In genomic region chr10:20935234-20935654, GRCm38 (mm10) we compare ENCODE assay signal across 8 mouse cellular contexts. TPM values are rescaled to one million over a fixed set of nuclear protein-coding genes. Genes with fewer than 3 reads are reported as not detected.
DNase-seq lines count a peak whose midpoint lies in the region; ATAC-seq and TF ChIP-seq lines count a peak whose summit lies in the region.
"Had no signal": no experiment of that assay in that cellular context is flagged by ENCODE, and none has a peak within 500 bp of the region (broad histone marks: within the 10 kb centered on the region; RNA-seq: fewer than 3 reads in every experiment).

No protein-coding gene starts in this region.

- H3K4me3 ChIP-seq in kidney, embryonic 14.5 days (ENCODE audit: low read length): no peak overlapping the region
- H3K4me3 ChIP-seq in hindbrain, postnatal 0 days (ENCODE audit: low read length): no peak overlapping the region

- H3K4me2 ChIP-seq in kidney, embryonic 14.5 days (replicated peaks; ENCODE audit: low read depth, low read length): no peak overlapping the region
- H3K4me2 ChIP-seq in hindbrain, postnatal 0 days (ENCODE audit: low read depth, low read length): no peak overlapping the region

- H3K4me1 ChIP-seq in kidney, embryonic 14.5 days (ENCODE audit: control insufficient read depth, insufficient read depth, low read length): no peaks in the 10 kb centered on the region
- no peaks in the 10 kb centered on the region for H3K4me1 ChIP-seq in hindbrain, postnatal 0 days (ENCODE audit: insufficient read depth, low read length)

- H3K27ac ChIP-seq in kidney, embryonic 14.5 days (ENCODE audit: low read depth, low read length): no peak overlapping the region
- H3K27ac ChIP-seq in hindbrain, postnatal 0 days: no peak overlapping the region
- H3K27ac ChIP-seq: liver, embryonic 14.5 days had no signal

- DNase-seq in kidney, postnatal 36 days: peak; percentile 20 to 40
- peak; percentile 80 for DNase-seq in adrenal gland, postnatal 10 days
- peak; percentile 30 to 41 for DNase-seq in cerebellum, adult 18-20 months
- DNase-seq in hindbrain, postnatal 0 days (ENCODE audit: low spot score): peak; percentile 89

- no peaks in the 10 kb centered on the region for H3K9me3 ChIP-seq in kidney, embryonic 14.5 days (ENCODE audit: control insufficient read depth, low read length)
- H3K9me3 ChIP-seq in hindbrain, postnatal 0 days (ENCODE audit: low read length): no peaks in the 10 kb centered on the region

- 79% methylated on average over 5 of the region's 5 CpGs for WGBS in kidney, embryonic 14.5 days
- 37% methylated on average over 5 of the region's 5 CpGs for WGBS in hindbrain, postnatal 0 days

- no peaks in the 10 kb centered on the region for H3K27me3 ChIP-seq in kidney, embryonic 14.5 days (ENCODE audit: control insufficient read depth, insufficient read depth, low read length)
- H3K27me3 ChIP-seq in hindbrain, postnatal 0 days (ENCODE audit: insufficient read depth, low read length): no peaks in the 10 kb centered on the region

- no peak for TF ChIP-seq CTCF in hindbrain, postnatal 0 days (IDR thresholded peaks at IDR 0.05; ENCODE audit: low read depth)

- H3K9ac ChIP-seq in kidney, embryonic 14.5 days (ENCODE audit: low read depth, low read length): no peak overlapping the region
- no peak overlapping the region for H3K9ac ChIP-seq in hindbrain, postnatal 0 days (replicated peaks; ENCODE audit: low read length)
- H3K9ac ChIP-seq: liver, embryonic 14.5 days had no signal

- no peaks in the 10 kb centered on the region for H3K36me3 ChIP-seq in kidney, embryonic 14.5 days (ENCODE audit: control insufficient read depth, insufficient read depth, low read length)
- H3K36me3 ChIP-seq in hindbrain, postnatal 0 days (ENCODE audit: insufficient read depth, low read length): no peaks in the 10 kb centered on the region

- no peak for ATAC-seq in kidney, embryonic 14.5 days (ENCODE audit: low FRiP score, low TSS enrichment)
- ATAC-seq in hindbrain, postnatal 0 days: peak; percentile 83
- no peak for ATAC-seq in granulocyte monocyte progenitor cell, adult 5-6 weeks (replicated peaks; ENCODE audit: poor library complexity, severe bottlenecking)
- no peak for ATAC-seq in erythroid progenitor cell, adult 5-6 weeks (replicated peaks; ENCODE audit: low FRiP score, poor library complexity, severe bottlenecking)

RNA-seq across cellular contexts. Expression of gene Ahi1, which starts 17.1 kb away (rescaled TPM):
- 7.5 and 11.0 TPM in 2 replicates for polyA plus RNA-seq in kidney, embryonic 14.5 days (2014; fragmentation: Nextera tagmentation; extraction: Ambion mirVana)
- 10 to 100 TPM; 22.7 to 24.4 TPM for total RNA-seq in adrenal gland, postnatal 10 days (2021)
- total RNA-seq in hindbrain, postnatal 0 days (2014; rRNA removed): 210 and 218 TPM in 2 replicates
- polyA plus RNA-seq in hindbrain, postnatal 0 days (2015; fragmentation: Nextera tagmentation; extraction: Ambion mirVana): 138 and 143 TPM in 2 replicates
- total RNA-seq in granulocyte monocyte progenitor cell, adult 5-6 weeks (2014; fragmentation: Nextera tagmentation): 7.2 and 11.5 TPM in 2 replicates
- total RNA-seq in granulocyte monocyte progenitor cell, adult 5-6 weeks (2017): 4.5 and 6.8 TPM in 2 replicates
- total RNA-seq in erythroid progenitor cell, adult 5-6 weeks (2015; ENCODE audit: low replicate concordance): 29.9 and 50.7 TPM in 2 replicates
- 32.0 and 37.4 TPM in 2 replicates for total RNA-seq in erythroid progenitor cell, adult 5-6 weeks (2017; ENCODE audit: low replicate concordance)

Comparison
In these comparisons a context has a peak if more than half of its experiments do, and no peak if none do; other contexts are left out.
1. DNase-seq: peak in every context shown above with its lines; median percentile 89 in hindbrain, postnatal 0 days; 80 in adrenal gland, postnatal 10 days; 36 in cerebellum, adult 18-20 months; 30 in kidney, postnatal 36 days.